Mouse (Mus musculus) liver, embryonic 14.5 days (tissue): Measurements from ENCODE around the gene Fmr1. TPM values are rescaled to one million over a fixed set of nuclear protein-coding genes. Genes with fewer than 3 reads are reported as not detected.
A peak's percentile ranks its signal among the peaks of the same experiment; 100 is the strongest.

ENCODE experiments used
- ATAC-seq: fragments of 200-750 bp; cut with Nextera tagmentation; 2 replicates; pipeline ENCODE4 v1.8.0; 2017; ENCODE audit warnings: moderate number of reproducible peaks, mild to moderate bottlenecking, moderate library complexity; ENCODE audit not compliant: insufficient read depth
- DNase-seq, 3 experiments: peaks; one replicate each; pipeline ENCODE4 v3.0.0-alpha.2; 2012 to 2013; ENCODE audit warnings: low read depth in 3 of 3, low spot score in 3 of 3
- H3K27ac ChIP-seq: fragments of 300-500 bp; sonication (generic); 2 replicates; pipeline ENCODE4 v1.5.1; 2014; ENCODE audit warnings: moderate library complexity, mild to moderate bottlenecking, control low read depth, inconsistent platforms
- H3K27me3 ChIP-seq: fragments of 300-500 bp; sonication (generic); 2 replicates; pipeline ENCODE4 v1.6.1; 2014; ENCODE audit warnings: mild to moderate bottlenecking, low read length, moderate library complexity; ENCODE audit not compliant: control insufficient read depth, insufficient read depth
- H3K36me3 ChIP-seq: fragments of 300-500 bp; sonication (generic); replicated peaks from 2 replicates; pipeline ENCODE4 v1.6.1; 2014; ENCODE audit warnings: low read depth; ENCODE audit not compliant: control insufficient read depth, insufficient read depth
- H3K4me1 ChIP-seq, 2 experiments: fragments of 200-500 bp in 1 of 2; fragments of 300-500 bp in 1 of 2; sonication (generic) in 1 of 2; replicated peaks; 2 replicates each; pipeline ENCODE4 v1.6.1; 2012 to 2014; ENCODE audit warnings: antibody characterized with exemption in 1 of 2, inconsistent platforms in 1 of 2, low read length in 1 of 2; ENCODE audit not compliant: control insufficient read depth in 2 of 2, insufficient read depth in 2 of 2
- H3K4me2 ChIP-seq: fragments of 300-500 bp; sonication (generic); 2 replicates; pipeline ENCODE4 v1.6.1; 2014; ENCODE audit warnings: low read depth, mild to moderate bottlenecking, control low read depth, moderate library complexity
- H3K4me3 ChIP-seq, 2 experiments: fragments of 200-500 bp in 1 of 2; fragments of 300-500 bp in 1 of 2; sonication (generic) in 1 of 2; 2 replicates each; pipeline ENCODE4 v1.5.1; 2012 to 2014; ENCODE audit warnings: low read depth in 2 of 2, low read length in 2 of 2, mild to moderate bottlenecking in 2 of 2, control low read depth in 1 of 2, inconsistent platforms in 1 of 2, moderate library complexity in 1 of 2; ENCODE audit not compliant: insufficient read depth in 1 of 2
- H3K9ac ChIP-seq: fragments of 300-500 bp; sonication (generic); replicated peaks from 2 replicates; pipeline ENCODE4 v1.6.1; 2014; ENCODE audit warnings: mild to moderate bottlenecking, control low read depth, moderate library complexity
- H3K9me3 ChIP-seq: fragments of 300-500 bp; sonication (generic); 2 replicates; pipeline ENCODE4 v1.6.1; 2016; ENCODE audit warnings: low read length, mixed read lengths; ENCODE audit not compliant: control insufficient read depth
- CTCF ChIP-seq: IDR thresholded peaks from 2 replicates; pipeline ENCODE4 v1.5.1; 2016; ENCODE audit warnings: antibody characterized with exemption, low read depth, control low read depth
- EP300 ChIP-seq: IDR thresholded peaks from 2 replicates; pipeline ENCODE4 v1.6.1; 2016; ENCODE audit warnings: antibody characterized with exemption, low read depth
- WGBS: fragments of 180-500 bp; shearing (Covaris S2); extraction: QIAGEN DNeasy Blood & Tissue Kit; methylation state at CpG from one replicate; pipeline ENCODE4 v1.1.7; 2014; ENCODE audit not compliant: insufficient replicate concordance; 5-methylcytosine and 5-hydroxymethylcytosine counted together
- polyA plus RNA-seq, 2 experiments: library from polyadenylated mRNA; depleted of rRNA in 1 of 2; stranded (reverse) in 1 of 2; unstranded in 1 of 2; fragments of >200 nt; fragmentation: Nextera tagmentation in 1 of 2; extraction: Ambion mirVana in 1 of 2; gene quantifications; 2 replicates each; pipeline versions ENCODE4 v1.2.1 to v1.2.3; 2012 to 2014

Gene Fmr1
- polyA plus RNA-seq (2012; rRNA removed), result 10.9 and 19.7 TPM in 2 replicates
- polyA plus RNA-seq (2014; fragmentation: Nextera tagmentation; extraction: Ambion mirVana), result 17.7 and 20.2 TPM in 2 replicates

DNA sequence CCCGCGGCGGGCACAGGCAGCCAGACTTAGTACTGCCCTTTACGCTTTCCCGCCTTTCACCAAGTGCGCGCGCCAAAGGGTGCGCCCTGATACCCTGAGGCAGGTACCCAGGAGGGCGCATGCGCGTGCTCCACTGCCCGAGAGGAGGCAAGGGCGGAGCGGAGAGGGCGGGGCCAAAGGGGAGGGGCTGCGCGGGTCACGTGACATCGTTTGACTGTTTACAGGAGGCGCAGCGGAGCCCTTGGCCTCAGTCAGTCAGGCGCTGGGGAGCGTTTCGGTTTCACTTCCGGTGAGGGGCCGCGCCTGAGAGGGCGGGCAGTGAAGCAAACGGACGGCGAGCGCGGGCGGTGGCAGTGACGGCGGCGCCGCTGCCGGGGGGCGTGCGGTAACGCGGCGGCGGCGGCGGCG is at the start of gene Fmr1:
TSS of gene Fmr1 (plus strand) at position 209 of the 408 bp plus-strand sequence.
- DNase-seq (peak; percentile 86 to 90 (median 87)), ATAC-seq (peak; percentile 95)
- peak within 1 kb of the TSS; percentile 79 for H3K27ac ChIP-seq
- H3K4me2 ChIP-seq, result peak within 1 kb of the TSS; percentile 69
- 11% methylated on average over 46 of the region's 49 CpGs for WGBS
- H3K4me3 ChIP-seq, result peak within 1 kb of the TSS; percentile 73 to 87
- peaks cover 0 to 7% of the 10 kb centered on the region in 2 experiments; a peak in 2 of 4 replicates for H3K4me1 ChIP-seq
- peak within 1 kb of the TSS; percentile 94 for H3K9ac ChIP-seq
- H3K9me3 ChIP-seq, result no peaks in the 10 kb centered on the region
- no peaks in the 10 kb centered on the region for H3K36me3 ChIP-seq
- no peak for TF ChIP-seq CTCF
- TF ChIP-seq EP300, result no peak
- no peaks in the 10 kb centered on the region for H3K27me3 ChIP-seq

GRCm38 (mm10) chrX:68641603-68642002 is 36.7 kb upstream of the Fmr1 start:
- Histone ChIP-seq H3K4me2 (no peak overlapping the region), H3K9ac (no peak overlapping the region), H3K27me3 (no peaks in the 10 kb centered on the region), H3K27ac (no peak overlapping the region), H3K4me1 (no peaks in the 10 kb centered on the region), H3K36me3 (no peaks in the 10 kb centered on the region), H3K9me3 (no peaks in the 10 kb centered on the region), H3K4me3 (no peak overlapping the region)
- WGBS, result 18% methylated on average over 1 of the region's 1 CpGs
- ATAC-seq (no peak), DNase-seq (no peak)
- TF ChIP-seq CTCF (no peak), EP300 (no peak)

DNA sequence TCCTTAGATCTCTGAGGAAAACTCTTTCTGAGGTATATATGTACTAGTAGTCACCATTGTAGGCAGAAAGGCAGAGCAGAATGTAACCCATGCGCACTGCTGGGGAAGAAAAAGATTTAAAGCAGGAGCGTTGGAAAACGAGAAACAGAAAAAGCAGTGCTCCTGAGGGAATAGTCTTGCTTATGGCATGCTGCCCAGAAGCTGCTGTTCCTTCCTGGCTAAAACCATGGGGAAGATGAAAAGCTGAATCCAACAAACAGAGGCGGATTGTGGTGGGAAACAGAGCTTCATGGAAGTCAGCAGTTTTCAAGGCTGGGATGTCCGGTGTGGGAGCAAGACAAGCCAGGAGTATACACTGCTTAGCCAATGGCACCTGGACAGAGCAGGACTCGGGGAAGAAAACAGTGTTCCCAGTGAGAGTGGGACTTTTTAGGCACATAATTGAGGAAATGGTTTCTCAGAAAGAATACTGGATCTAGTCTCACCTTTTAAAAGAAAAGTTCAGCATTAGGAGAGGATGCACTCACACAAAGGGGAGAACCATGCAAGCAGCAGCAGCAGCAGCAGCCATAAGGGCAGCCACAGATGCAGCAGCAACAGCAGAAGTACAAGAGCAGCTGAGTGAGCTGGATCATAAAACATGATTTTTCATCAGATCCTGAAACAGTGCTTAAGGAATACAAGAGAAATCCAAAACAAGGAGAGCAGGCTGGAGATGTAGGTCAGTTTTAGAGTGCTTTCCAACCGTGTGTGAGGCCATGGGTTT is 33.0 kb upstream of the Fmr1 start:
- H3K9me3 ChIP-seq, result no peaks in the 10 kb centered on the region
- no peak overlapping the region for H3K4me3 ChIP-seq
- no peaks in the 10 kb centered on the region for H3K27me3 ChIP-seq
- no peak overlapping the region for H3K4me2 ChIP-seq
- 51% methylated on average over 7 of the region's 7 CpGs for WGBS
- H3K27ac ChIP-seq, result no peak overlapping the region
- no peak for ATAC-seq
- no peaks in the 10 kb centered on the region for H3K36me3 ChIP-seq
- DNase-seq, result no peak
- H3K4me1 ChIP-seq, result no peaks in the 10 kb centered on the region
- no peak overlapping the region for H3K9ac ChIP-seq
- TF ChIP-seq EP300 (no peak), CTCF (no peak)

DNA sequence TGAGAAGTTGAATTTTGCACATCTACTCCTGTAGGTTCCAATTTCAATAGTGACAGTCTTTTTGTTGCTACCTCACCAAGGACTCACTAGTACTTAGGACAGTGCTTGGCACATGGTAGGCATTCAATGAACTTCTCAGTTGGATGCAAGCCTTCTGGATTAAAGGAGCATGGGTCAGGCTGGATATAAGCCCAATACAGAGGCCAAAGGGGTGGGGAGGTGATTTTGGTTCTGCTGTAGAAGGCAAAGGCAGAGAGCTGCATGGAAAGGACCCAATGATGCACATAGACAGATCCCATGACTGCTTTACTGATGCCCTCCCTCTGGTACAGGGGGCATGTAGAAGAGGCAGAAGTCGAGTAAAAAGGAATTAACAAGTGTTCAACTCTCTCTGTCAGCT is 833 bp upstream of the Fmr1 start:
- Histone ChIP-seq H3K4me1 (peaks cover 0 to 7% of the 10 kb centered on the region in 2 experiments; a peak in 2 of 4 replicates), H3K4me3 (peak overlapping the region in 1 of 2 experiments; percentile 73; a peak in 2 of 4 replicates), H3K27me3 (no peaks in the 10 kb centered on the region), H3K9me3 (no peaks in the 10 kb centered on the region), H3K36me3 (no peaks in the 10 kb centered on the region), H3K4me2 (peak overlapping the region; percentile 69), H3K27ac (no peak overlapping the region; the same call in 1 of the 2 replicates), H3K9ac (peak overlapping the region; percentile 70)
- DNase-seq, result no peak
- no peak for ATAC-seq
- TF ChIP-seq EP300 (no peak), CTCF (no peak)
- WGBS, result 17% methylated on average over 1 of the region's 1 CpGs

- Histone ChIP-seq H3K27me3 (no peaks in the 10 kb centered on the region), H3K27ac (peak overlapping the region; percentile 79), H3K9me3 (no peaks in the 10 kb centered on the region), H3K4me2 (peak overlapping the region; percentile 56), H3K9ac (peak overlapping the region; percentile 94), H3K4me3 (peak overlapping the region; percentile 73 to 87), H3K4me1 (peaks cover 0 to 7% of the 10 kb centered on the region in 2 experiments; a peak in 2 of 4 replicates), H3K36me3 (no peaks in the 10 kb centered on the region)
- peak in 1 of 3 experiments; percentile 9 for DNase-seq
- WGBS, result 13% methylated on average over 42 of the region's 67 CpGs
- peak; percentile 71 for ATAC-seq
- TF ChIP-seq CTCF (no peak), EP300 (no peak)
These were observed 610 bp downstream of the Fmr1 start for GRCm38 (mm10) chrX:68678815-68679486.
